Mouse (Mus musculus): ENCODE data around the gene Igfbpl1. TPM values are rescaled to one million over a fixed set of nuclear protein-coding genes. Genes with fewer than 3 reads are reported as not detected.

Igfbpl1 gene
- polyA plus RNA-seq (2012; rRNA removed) = 0.42 TPM in 1 of 2 replicates, not detected in the other

DNA sequence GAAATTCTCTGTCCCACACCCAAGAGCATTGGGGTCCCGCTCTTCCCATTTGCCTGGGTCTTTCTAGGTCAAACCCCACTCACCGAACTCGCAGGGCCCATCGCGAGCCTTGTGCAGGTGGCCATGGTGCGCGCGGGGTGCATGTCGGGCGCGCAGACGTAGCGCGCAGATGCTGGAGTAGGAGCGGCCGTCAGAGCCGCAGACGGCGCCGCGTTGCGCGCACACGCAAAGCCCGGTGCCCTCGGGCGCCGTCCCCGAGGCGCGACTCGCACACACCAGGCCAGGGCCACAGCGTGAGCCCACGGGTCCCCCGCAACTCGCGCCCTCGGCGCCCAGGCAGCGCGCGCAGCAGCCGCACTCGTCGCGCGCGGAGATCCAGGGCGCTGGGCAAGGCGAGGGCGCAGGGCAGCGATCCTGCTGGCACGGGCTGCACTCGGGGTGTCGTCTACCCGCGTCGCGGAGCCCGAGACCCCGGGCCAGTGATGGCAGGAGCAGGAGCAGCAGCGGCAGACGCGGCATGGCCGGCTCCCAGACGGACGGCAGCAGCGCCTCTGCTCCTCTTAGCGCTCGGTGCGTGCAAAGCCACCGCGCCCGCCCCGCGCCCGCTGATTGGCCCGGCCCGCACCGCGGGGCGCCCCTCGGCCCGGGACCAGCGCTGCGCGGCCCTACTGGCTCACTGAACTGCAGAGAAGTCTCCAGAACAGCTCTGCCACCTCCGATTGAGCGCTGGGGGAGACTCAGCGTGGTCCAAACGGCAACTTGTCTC is at the start of gene Igfbpl1:
Gene Igfbpl1 (minus strand): TSS at position 649 of the 766 bp plus-strand sequence.
- H3K27me3 ChIP-seq (ENCODE audit: control insufficient read depth, insufficient read depth, low read length) = peaks cover 24% of the 10 kb centered on the region
- WGBS = 2% methylated on average over 91 of the region's 91 CpGs
- H3K36me3 ChIP-seq (ENCODE audit: control insufficient read depth, insufficient read depth, low read length) = no peaks in the 10 kb centered on the region
- TF ChIP-seq CTCF (IDR thresholded peaks at IDR 0.05; ENCODE audit: extremely low read depth, insufficient read length, insufficient replicate concordance, low read depth, low read length) (no peak), POLR2A (IDR thresholded peaks at IDR 0.05; ENCODE audit: low read depth, low read length) (no peak)
- no peak within 1 kb of the TSS for H3K27ac ChIP-seq (ENCODE audit: insufficient read depth, low read depth, low read length)
- H3K4me1 ChIP-seq (ENCODE audit: control insufficient read depth, insufficient read depth, insufficient read length, low read length) = no peaks in the 10 kb centered on the region; the same call in 1 of the 2 replicates
- peak within 1 kb of the TSS; percentile 30 for H3K4me3 ChIP-seq (ENCODE audit: low read depth, low read length)

DNA sequence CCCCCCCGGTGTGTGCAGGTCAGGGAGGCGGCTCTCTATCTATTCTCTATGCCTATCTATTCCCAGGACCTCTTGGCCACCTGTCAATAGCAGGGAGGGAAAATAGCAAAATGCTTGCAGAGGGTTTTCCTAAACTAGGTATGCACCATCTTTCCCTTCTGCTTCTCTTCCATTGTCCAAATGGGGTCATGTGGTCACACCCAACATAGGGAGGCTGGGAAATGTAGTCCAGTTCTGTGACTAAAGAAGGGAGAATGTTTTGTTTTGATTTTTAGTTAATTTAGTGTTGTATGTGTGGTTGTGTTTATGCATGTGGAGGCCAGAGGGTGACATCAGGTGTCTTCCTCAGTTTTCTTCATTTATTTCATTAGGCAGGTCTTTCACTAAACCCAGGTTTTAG is 45.4 kb upstream of the Igfbpl1 start:
- Histone ChIP-seq H3K27ac (ENCODE audit: insufficient read depth, low read depth, low read length) (no peak overlapping the region), H3K27me3 (ENCODE audit: control insufficient read depth, insufficient read depth, low read length) (no peaks in the 10 kb centered on the region), H3K36me3 (ENCODE audit: control insufficient read depth, insufficient read depth, low read length) (peaks cover 3% of the 10 kb centered on the region; the same call in 1 of the 2 replicates), H3K4me3 (ENCODE audit: low read depth, low read length) (no peak overlapping the region), H3K4me1 (ENCODE audit: control insufficient read depth, insufficient read depth, insufficient read length, low read length) (no peaks in the 10 kb centered on the region)
- no peak for TF ChIP-seq CTCF (IDR thresholded peaks at IDR 0.05; ENCODE audit: extremely low read depth, insufficient read length, insufficient replicate concordance, low read depth, low read length)
- TF ChIP-seq POLR2A (IDR thresholded peaks at IDR 0.05; ENCODE audit: low read depth, low read length) = no peak
- 77% methylated on average over 2 of the region's 2 CpGs for WGBS

DNA sequence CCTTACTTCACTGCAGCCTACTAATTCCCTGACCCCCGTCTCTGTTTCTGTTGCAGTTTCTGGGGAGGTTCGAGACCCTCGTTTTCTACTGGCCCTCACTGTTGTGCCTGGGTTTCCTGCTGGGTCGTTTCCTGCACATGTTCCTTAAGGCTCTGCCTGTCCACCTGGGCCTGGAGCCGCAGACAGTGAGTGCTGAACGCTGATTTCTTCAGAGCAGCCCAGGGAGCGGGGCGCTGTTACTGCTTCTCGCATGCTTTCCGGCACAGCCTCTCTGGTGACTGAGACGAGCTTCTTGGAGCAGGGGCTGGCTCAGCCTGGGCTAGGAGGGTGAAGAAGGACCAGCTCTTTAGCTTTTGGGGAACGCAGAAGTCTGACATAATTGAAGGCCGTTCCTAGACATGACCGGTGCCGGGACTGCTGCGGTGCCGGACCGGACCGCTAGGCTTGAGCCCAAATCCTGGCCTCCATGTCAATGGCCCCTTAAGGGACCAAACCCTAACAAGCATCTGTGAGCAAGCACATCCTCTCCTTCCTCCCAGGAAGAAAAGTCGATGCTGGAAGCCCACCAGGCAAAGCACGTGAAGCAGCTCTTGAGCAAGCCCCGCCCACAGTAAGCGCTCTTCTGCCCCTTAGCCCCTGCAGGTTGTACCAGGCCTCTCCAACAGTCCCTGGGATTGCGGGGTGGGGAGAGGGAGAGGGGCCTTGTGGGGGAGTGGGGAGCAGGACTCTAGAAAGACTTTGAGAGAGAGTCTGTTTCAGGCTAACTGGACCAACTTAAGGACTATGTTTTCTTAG is 42.5 kb upstream of the Igfbpl1 start:
- Histone ChIP-seq H3K36me3 (ENCODE audit: control insufficient read depth, insufficient read depth, low read length) (no peaks in the 10 kb centered on the region), H3K27me3 (ENCODE audit: control insufficient read depth, insufficient read depth, low read length) (no peaks in the 10 kb centered on the region), H3K27ac (ENCODE audit: insufficient read depth, low read depth, low read length) (no peak overlapping the region), H3K4me3 (ENCODE audit: low read depth, low read length) (no peak overlapping the region), H3K4me1 (ENCODE audit: control insufficient read depth, insufficient read depth, insufficient read length, low read length) (no peaks in the 10 kb centered on the region)
- TF ChIP-seq POLR2A (IDR thresholded peaks at IDR 0.05; ENCODE audit: low read depth, low read length) = no peak
- no peak for TF ChIP-seq CTCF (IDR thresholded peaks at IDR 0.05; ENCODE audit: extremely low read depth, insufficient read length, insufficient replicate concordance, low read depth, low read length)
- WGBS = 76% methylated on average over 24 of the region's 24 CpGs

DNA sequence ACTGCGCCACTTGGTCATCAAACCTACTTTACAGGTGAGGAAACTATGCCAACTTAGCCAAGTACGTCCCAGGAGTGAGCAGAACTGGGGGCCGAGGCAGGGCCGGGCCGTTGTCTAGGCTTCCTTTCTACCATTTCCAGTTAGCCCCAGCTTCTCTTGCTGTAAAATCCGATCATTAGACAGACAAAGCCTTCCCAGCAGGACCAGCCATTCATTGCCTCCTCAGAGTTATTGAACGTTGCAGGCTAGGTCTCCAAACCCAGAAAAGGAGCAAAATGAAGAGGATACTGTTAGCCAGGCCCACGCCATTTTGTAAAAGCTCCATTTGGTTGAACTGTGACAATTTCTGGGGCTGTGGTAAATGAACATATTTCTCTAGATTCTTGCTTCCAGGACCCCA is 40.7 kb upstream of the Igfbpl1 start:
- H3K27ac ChIP-seq (ENCODE audit: insufficient read depth, low read depth, low read length) = no peak overlapping the region
- H3K4me1 ChIP-seq (ENCODE audit: control insufficient read depth, insufficient read depth, insufficient read length, low read length) = no peaks in the 10 kb centered on the region
- H3K4me3 ChIP-seq (ENCODE audit: low read depth, low read length) = no peak overlapping the region
- no peaks in the 10 kb centered on the region for H3K27me3 ChIP-seq (ENCODE audit: control insufficient read depth, insufficient read depth, low read length)
- H3K36me3 ChIP-seq (ENCODE audit: control insufficient read depth, insufficient read depth, low read length) = no peaks in the 10 kb centered on the region
- WGBS = 93% methylated on average over 8 of the region's 8 CpGs
- no peak for TF ChIP-seq CTCF (IDR thresholded peaks at IDR 0.05; ENCODE audit: extremely low read depth, insufficient read length, insufficient replicate concordance, low read depth, low read length)
- no peak for TF ChIP-seq POLR2A (IDR thresholded peaks at IDR 0.05; ENCODE audit: low read depth, low read length)

DNA sequence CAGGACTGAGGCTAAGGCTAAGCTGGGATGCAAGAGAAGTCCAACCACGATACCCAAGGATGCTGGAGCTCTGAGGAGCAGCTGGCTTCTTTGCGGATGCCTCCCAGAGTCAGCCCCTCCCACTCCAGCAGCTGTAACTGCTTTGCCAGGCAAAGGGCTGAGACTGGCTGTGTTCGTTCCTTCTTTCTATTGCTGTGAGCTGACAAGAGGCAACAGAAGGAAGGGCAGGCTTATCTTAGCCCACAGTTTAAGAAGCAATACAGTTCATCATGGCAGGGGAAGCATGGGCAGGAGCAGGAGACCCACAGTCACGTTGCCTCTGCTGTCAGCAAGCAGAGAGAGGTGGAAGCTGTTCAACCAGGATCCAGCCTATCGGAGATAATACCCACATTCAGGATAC is 34.4 kb upstream of the Igfbpl1 start:
- TF ChIP-seq CTCF (IDR thresholded peaks at IDR 0.05; ENCODE audit: extremely low read depth, insufficient read length, insufficient replicate concordance, low read depth, low read length) = no peak
- TF ChIP-seq POLR2A (IDR thresholded peaks at IDR 0.05; ENCODE audit: low read depth, low read length) = no peak
- Histone ChIP-seq H3K4me1 (ENCODE audit: control insufficient read depth, insufficient read depth, insufficient read length, low read length) (0 out of 2 replicates have a peak, but pooled peaks cover under 1% of the 10 kb centered on the region), H3K27ac (ENCODE audit: insufficient read depth, low read depth, low read length) (no peak overlapping the region), H3K27me3 (ENCODE audit: control insufficient read depth, insufficient read depth, low read length) (no peaks in the 10 kb centered on the region), H3K4me3 (ENCODE audit: low read depth, low read length) (no peak overlapping the region), H3K36me3 (ENCODE audit: control insufficient read depth, insufficient read depth, low read length) (no peaks in the 10 kb centered on the region)
- WGBS = 74% methylated on average over 5 of the region's 5 CpGs

DNA sequence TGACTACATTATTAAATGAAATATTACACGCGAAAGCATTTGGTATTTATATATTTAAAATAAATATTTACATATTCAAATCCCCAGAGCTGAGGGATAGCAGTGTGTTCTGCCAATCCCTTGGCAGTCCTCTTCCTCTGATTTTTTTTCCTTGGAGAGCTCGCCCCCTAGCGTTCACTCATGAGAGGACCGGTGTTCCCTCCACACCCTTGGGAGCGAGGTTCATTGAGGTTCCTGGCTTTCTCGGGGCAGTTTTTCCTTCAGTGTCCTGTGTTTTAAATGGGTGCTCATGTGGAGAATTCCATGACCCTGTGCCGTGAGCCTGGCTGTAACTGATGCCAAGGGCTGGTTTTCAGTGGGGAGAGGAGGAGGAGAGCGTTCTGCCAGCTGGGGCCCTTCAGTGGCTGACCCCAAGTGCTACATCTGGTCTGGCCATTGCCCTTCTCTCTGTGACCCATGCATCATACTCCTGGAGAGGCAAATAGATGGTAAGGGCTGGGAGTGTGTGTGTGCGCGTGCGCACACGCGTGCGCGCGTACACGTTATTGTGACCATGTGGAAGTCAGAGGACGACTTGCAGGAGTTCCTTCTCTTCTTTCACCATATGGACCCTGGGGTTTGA is 29.2 kb upstream of the Igfbpl1 start:
- H3K36me3 ChIP-seq (ENCODE audit: control insufficient read depth, insufficient read depth, low read length) = no peaks in the 10 kb centered on the region; the same call in 1 of the 2 replicates
- no peak overlapping the region for H3K27ac ChIP-seq (ENCODE audit: insufficient read depth, low read depth, low read length)
- no peaks in the 10 kb centered on the region for H3K27me3 ChIP-seq (ENCODE audit: control insufficient read depth, insufficient read depth, low read length)
- TF ChIP-seq CTCF (IDR thresholded peaks at IDR 0.05; ENCODE audit: extremely low read depth, insufficient read length, insufficient replicate concordance, low read depth, low read length) (peak; percentile 86; the same call in 1 of the 2 replicates), POLR2A (IDR thresholded peaks at IDR 0.05; ENCODE audit: low read depth, low read length) (no peak)
- peaks cover 3% of the 10 kb centered on the region; the same call in 1 of the 2 replicates for H3K4me1 ChIP-seq (ENCODE audit: control insufficient read depth, insufficient read depth, insufficient read length, low read length)
- no peak overlapping the region for H3K4me3 ChIP-seq (ENCODE audit: low read depth, low read length)
- 54% methylated on average over 19 of the region's 19 CpGs for WGBS

Data from small intestine, adult 2 months (tissue).